Mouse (Mus musculus) frontal cortex, postnatal 10 days (tissue): ENCODE measurements at regions not wholly inside any gene's neighbourhood (a gene's known extent, or its start where the extent isn't known, plus 50 kb on each side); places are given as distances from the start of the nearest gene placed in this dataset.
A peak's percentile ranks its signal among the peaks of the same experiment; 100 is the strongest.

Experiments
- DNase-seq, 2 experiments: peaks; one replicate each; pipeline ENCODE4 v3.0.0; 2022; ENCODE audit warnings: low spot score in 2 of 2, mixed read lengths in 1 of 2

DNA sequence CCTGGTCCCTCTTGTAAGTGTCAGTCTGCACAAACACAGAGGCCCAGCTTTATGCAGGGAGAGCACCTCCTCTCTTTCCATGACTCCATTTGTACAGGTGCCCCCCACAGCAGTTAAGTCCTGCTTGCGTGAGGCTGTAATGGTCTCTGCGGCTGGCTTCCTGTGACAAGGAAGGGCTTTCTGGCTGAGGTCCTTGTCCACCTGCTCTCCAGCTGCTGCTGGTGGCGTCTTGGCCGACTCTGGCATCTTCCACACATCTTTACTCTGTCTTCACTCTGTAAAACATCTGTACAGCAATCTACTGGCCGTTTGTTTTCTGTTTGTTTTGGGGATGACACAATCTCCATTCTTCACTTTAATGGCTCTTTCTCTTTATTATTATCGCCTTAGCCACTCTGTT is 60.8 kb downstream of the Rpusd4 start:
- DNase-seq = no peak

DNA sequence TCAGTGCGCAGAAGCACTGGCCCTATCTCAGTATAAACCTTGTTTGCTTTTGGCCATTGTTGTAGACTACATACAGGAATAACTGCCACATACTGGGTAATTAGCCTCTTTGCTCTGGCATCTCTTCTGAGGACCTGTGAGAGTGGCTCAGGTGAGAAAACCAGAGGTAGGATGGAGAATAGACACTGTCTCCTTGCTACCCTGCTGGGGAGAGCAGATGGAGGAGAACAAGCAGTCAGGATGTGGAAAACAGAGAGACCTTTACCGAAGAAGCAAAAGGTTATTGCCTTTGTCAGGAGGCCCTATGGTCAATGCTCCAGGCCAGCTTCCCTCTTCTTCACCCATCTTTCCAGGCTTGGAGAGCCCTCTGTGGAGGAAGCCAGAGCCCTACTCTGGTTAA is 62.7 kb downstream of the Rpusd4 start:
- no peak for DNase-seq

DNA sequence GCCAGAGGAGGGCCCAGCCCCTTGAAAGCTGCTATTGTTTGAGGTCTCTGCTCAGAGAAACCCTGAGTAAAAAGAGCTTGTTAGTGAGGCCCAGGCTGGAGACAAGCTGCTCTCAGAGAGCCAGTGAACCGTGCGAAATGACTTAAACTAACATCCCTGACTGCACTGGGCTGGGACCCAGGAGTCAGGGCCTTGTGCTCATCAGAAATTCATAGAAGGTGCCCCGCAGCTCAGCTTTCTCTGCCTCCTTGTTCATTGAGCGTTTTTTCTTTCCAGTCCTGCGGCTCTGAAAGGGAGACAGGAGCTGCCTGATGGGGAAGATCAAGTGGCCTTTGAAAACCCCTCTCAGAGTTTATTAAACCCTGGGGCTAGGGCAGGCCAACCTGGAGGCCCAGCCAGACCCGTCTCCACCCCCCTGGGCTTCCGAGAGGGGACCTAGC is 63.6 kb downstream of the Rpusd4 start:
- peak; percentile 29 to 40 for DNase-seq

DNA sequence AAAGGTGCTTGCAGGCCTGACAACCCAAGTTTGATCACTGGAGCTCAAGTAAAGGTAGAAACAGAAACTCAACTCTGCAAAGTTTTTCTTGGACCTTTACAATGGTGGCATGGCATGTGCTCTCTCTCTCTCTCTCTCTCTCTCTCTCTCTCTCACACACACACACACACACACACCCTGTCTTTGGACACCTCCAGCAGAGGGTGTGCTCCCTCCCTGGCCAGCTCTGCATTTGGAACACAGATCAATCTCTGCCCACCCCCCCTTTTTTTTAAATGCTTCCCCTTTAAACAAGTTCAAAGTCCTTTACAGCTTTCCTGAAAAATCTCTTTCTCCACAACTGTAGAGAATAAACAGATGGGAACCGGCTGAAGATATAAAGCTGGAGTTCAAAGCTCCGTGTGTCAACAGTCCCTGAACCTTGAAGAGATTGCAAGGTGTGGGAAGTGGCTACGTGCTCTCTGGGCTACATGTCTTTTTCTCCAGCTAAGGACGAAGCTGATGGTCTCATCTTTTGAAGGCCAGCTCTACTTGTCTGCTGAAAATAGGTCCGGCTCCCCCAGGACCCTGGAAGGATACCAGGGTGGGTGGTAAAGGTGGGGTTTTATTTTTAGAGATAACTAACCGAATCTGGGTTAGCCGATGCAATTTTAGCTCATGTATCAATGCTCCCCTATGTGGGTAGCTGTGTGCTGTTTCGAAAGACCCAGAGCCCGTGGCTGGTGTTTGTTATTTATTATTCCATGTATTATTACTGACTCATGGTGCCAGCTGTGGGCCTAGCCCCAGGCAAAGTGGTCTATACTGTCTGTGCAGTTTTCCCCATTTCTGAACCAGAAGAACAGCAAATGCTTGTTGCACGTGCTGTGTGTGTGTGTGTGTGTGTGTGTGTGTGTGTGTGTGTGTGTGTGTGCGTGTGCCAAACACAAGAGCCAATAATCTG is 65.3 kb downstream of the Rpusd4 start:
- no peak for DNase-seq

DNA sequence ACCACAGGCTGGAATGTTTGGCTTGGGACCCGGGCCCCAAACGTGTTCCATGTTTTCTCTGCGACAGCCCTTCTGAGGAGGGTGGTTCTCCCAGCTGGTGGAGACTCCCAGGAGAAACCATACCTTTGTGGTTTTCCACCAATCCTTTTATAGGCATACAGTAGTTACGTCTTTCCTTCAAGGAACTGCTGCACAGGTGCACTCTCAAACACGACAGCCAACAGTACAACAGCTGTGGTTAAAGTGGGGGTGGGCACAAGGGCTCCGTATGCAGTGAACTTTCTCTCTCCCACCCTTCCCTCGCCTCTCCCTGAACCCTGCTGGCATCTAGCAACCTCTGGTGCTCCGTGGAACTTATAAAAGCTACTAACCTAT is 66.0 kb downstream of the Rpusd4 start:
- DNase-seq = no peak

DNA sequence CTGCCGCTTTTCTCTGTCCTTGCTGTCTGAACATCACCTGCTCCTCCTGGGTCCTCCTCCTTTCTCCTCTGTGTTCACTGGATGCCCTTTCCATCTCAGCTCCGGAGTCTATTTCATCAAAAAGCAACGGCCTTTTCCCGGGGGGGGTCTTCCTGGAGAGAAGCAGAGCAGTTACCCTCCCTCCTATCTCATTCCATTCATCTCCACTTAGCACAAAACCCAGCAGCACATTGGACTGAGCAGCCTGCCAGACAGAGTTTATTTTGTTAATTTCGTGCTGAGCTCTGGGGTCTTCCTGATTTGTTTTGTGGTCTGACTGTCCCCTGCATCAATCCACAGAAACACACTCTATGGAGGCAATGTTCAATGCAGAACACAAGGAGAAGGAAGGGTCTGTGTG is 66.9 kb downstream of the Rpusd4 start:
- no peak for DNase-seq

DNA sequence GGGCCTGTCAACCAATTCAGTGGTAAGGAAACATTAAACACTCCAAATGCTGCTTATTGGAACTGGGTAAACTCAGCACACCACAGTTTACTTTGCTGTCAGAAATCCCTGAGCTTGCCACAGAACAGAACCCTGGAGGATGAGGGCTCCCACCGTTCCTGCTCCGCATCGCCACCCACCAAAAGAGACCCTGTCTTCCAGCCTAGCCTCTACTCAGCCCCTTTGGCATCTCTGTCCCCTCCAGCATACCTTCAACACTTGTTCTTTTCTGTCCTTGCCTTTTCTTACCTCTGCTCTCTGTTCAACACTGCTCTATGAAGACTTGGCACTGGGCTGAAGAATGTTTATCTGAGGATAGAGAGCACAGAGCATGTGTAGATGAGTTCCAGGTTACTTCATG is 67.5 kb downstream of the Rpusd4 start:
- DNase-seq = no peak

DNA sequence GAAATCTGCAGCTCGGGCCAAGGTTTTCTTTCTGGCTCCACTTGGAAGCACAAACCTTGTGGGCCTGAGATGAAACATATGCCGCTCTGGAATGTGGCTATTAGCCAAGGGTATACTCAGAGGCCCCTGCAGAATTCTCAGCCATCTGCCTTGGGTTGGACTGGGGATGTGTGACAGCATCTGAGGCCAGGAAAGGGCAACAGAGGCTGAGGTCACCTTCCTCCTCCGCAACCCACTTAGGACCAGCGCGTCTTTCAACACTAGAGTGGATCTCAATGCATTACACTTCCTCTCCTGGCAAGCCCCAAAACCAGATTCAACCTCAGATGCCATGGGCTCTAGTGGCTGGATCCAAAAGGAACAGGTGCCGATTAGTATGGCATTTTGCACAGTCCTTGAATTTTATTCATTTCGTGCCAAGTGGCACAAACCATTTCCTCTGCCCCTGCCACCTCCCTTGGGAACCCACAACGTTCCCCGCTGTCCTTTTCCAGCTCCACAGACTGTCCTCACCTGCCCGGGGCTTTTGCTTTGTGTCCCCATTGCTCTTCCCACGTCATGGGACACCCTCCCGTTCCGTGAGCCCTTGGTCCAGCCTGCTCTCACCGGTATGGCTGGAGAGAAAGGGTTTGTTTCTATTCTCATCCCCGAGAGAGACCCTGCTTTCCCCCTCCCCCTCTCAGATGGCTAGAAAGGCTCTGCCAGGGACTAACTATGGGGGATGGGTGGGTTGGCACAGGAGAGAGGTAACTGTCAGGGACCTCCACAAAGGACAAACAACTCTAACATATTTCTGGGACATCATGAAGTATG is 68.4 kb downstream of the Rpusd4 start:
- DNase-seq = no peak

DNA sequence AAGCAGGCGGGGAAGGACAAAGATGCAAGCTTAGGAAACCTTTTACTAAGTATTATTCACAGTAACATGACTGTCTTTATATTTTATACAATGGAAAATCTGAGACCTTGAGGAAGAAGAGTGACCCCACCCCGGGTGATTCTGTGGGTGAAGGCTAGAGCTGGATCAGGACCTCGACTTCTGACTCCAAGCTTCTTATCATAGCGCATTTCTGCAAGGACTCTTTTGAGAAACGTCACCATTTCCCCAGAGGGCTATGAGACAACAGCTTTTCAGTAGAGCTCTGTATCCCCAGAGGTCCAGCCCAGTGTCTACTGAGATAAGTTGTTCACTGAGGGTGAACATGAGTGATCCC is 69.0 kb downstream of the Rpusd4 start:
- no peak for DNase-seq

DNA sequence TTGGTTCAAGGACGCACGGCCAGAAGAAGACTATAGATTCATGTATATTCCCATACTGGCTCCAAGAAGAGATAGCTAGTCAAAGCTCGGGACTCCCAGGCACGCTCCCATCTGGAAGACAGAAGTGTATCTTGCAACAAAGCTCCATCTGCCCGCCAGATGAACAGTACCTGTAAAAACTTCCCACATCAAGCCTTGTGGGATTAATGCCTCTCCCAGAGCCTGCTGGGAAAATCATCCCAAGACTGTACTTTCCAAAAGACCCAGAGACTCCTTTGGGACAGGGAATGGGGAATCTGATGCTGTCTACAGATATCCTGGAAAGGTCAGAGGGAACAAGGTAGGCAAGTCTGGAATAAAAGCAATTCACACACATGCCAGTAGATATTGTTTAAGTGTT is 71.2 kb downstream of the Rpusd4 start:
- no peak for DNase-seq

DNA sequence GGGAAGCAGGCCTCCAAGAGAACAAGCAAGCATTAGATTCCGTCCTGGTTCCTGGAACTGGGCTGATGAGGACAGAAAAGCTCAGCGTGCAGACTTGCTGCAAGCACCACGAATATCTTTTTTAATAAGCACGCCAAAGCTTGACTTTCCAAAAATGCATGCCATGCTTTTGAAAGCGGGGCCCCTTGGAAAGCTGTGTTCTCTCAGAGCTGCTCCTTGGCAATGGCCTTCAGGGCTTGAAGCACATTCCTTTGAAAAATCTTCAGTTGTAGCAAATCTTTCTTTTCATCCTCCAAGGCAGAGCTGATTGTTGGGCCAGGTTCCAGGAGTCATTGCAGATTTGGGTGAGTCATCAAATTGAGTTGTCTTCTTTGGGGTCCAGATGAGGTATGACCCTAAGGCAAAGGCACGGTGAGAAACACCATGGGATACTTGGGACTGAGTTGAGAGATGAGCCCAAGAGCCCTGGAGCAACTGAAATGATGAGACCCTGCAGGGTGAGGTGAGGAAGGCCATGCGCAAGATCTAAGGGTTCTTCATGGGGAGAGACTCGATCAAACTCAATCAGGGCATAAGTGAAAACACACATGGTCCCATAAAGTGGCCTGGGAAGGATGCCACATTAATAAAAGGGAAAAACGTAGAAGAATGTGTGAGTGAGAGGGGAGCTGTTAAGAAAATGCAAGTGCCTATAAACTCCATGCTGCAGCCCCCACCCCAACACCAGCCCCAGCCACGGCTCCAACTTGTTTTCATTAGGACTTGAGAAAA is 72.0 kb downstream of the Rpusd4 start:
- no peak for DNase-seq

DNA sequence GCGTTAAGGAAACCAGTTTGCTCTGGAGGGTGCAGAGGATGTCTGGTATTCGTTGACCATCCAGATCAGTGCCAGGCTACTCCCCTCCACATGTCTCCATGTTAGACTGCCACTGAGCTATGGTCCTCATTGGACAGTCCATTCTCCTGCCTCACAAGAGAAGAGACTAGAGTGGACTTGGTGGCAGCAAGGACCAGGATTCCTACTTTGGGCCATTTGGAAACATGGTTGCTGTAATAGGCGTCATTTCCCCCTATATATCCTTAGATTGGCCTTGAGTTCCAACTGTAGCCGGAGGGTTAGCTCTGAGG is 72.6 kb downstream of the Rpusd4 start:
- no peak for DNase-seq

DNA sequence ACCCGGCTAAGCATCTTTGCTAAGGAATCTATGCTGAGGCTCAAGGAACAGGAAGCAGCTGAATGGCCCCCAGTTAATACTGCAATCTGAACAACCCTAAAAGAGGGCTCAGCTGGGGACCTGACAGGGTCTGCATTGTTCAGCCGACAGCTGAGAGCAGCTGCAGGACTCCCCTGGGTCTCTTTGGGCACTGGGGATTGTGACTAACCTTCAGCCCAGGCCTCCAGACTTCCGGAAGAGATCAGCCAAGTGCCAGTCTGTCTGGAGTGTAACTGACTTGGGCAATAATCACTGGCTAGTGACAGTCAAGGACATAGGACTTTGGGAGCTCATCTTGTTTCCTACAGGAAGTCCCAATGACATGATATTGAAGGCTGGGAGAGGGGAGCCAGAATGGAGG is 73.1 kb downstream of the Rpusd4 start:
- DNase-seq = no peak

DNA sequence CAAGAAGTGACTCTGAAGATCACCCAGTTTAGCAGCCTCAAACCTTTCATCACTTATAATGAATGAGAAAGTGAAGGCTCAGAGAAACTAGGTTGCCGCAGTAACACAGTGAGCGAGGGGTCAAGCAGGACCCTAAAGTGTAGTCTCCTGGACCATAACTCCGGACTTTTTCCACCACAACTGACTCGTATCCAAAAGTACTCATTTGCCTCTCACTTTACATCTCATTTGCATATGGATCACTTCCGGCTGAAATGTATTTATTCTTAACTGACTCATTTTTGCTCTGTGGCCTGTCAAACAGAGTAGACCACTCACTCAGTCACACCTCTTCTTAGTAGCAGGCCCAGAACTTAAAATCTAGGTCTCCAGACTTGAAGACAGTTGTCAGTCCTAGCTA is 73.7 kb downstream of the Rpusd4 start:
- no peak for DNase-seq

DNA sequence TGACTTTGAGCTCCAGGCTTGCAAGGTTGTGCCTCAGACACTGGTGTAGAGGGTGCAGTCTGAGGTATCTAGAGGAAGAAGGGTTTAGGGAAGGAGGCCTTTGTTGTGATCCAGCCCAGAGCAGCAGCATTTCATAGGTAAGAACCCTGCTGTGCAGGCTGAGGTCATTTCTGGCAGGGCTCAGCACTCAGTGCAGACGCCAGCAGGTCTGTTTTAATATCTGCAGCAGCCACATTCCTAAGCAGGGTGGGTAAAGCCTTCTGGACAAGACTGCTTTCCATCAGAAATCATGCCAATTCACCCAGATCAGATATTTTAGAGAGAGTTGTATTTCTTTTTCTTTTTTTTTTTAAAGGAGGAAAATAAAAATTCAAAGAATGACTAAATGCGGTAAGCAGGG is 74.8 kb downstream of the Rpusd4 start:
- DNase-seq = no peak

DNA sequence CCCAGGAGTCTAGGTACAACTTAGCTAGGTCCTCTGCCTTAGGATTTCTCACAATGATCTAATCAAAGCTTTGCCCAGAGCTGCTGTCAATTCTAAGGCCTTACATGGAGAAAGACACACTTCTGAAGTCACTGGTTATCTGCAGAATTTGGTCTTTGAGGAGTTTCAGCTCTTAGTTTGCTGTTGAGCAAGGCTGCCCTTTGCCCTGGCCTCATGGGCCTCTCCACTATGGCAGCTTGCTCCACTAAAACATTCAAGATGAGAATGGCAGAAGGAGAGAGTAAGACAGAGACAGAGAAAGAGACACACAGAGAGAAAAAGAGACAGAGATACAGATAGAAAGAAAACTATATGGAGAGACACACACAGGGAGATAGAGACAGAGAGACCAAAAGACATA is 75.7 kb downstream of the Rpusd4 start:
- DNase-seq = no peak

DNA sequence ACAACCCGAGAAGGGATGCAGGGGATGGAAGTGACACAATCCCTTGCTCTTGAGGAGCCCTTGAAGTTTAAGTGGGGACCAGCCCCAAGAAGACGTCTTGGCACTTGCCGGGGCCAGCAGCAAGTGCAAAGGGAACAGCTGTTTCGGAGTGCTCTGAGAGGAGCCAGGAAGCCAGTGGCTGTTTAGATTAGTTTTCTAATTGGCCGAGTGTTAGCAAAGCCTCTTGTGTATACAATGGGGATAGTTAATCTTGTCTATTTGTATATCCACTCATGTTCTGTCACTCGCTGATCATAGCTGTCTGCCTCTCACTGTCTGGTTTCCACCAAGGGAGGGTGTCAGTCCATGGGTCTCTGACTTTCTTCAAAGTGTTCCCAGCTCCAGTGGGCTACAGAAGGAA is 76.6 kb upstream of the Cdon start:
- DNase-seq = no peak

DNA sequence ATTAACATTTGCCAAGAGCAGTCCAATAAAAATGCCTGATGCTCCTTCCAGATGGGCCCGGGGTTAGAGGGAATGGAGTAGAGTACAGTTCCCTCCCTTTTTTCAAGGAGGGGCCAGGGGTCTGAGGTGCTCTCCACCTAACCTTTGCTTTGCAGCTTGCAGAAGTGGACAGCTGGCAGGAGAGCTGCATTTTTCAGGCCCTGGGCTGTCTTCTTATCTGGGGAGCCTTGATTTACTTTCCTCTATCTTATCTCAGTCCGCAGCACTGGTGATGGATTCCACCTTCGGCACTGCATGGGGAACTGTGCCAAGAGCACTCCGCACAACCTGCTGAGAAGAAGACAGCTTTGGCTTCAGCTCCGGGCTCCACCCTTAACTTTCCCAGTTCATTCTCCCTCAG is 74.5 kb upstream of the Cdon start:
- DNase-seq = no peak

DNA sequence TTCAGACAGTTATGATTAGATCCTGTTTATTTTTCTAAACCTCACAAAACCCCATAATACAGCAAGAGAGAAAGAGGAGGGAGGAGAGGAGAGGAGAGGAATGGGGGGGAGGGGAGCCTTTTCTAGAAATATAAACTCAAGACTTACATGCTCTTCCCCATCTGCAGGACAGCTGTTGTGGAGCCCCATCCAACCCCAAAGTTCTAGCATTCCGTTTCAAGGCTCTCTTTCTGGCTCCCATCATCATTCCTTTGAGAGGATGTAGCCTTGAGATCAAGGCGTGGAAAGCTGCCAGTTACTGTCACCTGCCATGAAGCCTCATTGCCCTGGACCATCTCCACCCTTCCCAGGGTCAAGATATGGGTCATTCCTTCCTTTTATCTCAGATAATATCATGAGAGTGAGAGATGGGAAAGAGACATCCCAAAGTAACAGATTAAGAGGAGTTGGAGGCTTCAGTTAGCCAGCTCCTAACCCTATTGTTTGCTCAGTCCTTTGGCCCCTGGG is 70.8 kb upstream of the Cdon start:
- no peak for DNase-seq

DNA sequence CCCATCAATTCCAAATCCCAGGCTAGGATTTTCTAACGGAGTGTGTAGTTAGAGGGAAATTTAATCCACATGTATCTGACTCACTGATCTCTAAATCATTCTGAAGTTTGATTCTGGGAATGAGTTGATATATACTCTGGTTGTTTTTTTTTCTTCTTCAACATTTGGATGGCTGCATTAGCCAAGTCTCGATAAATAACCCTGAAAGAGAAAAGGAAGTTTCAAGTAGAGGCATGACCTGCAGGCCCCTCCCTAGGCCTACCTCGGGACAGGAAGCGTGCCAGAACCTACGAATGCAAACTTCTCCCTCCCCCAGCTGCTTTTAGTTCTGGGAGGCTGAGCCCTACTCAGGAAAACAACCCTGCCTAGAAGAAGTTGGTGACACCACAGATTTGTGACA is 69.4 kb upstream of the Cdon start:
- no peak for DNase-seq

DNA sequence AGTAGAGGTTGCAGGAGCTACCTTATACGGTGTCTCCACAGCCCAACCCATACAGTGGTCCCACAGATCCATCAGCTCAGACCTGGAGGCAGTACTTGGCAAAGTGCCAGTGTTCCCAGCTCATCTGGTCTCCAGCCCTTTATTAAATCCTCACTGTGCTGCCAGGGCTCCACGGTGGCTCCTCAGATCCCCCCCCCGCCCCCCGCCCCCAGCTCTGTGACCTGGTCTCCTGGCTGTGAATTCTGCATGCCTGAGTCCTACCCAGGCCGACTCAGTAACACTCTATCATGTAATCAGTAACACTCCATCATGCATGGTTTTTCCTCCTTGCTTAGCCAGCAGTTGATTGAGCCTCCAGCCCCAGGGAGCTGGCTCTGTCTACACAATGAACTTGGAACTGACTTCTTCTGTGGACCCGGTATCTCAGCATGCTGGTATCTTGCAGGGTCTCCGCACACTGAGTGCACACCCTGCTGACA is 66.2 kb upstream of the Cdon start:
- no peak for DNase-seq

DNA sequence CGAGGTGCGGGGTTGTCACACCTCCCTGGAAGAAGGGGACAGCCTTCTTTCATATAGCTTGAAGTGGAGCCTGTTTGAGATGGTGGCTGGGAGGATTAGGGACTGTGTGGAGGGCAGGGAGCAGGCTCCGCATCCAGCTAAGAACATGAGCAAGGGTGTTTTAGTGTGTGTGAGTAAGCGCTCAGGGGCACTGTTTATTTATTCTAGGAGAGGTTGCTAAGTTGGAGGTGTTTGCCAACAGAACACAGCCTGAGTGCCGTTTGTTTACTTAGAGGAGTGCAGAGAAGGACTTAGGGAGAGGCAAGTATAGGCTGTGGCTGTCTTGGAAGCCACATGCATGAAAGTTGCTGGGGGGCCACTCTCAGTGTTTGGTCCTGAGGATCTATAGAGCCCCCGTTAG is 61.2 kb upstream of the Cdon start:
- no peak for DNase-seq
